Mouse (Mus musculus) embryonic facial prominence, embryonic 13.5 days (tissue): ENCODE data around the gene Gid4. TPM values are rescaled to one million over a fixed set of nuclear protein-coding genes. Genes with fewer than 3 reads are reported as not detected.

Experiments
- ATAC-seq: fragments of 200-750 bp; cut with Nextera tagmentation; 2 replicates; pipeline ENCODE4 v1.8.0; 2017; ENCODE audit warnings: low read depth; ENCODE audit not compliant: insufficient number of reproducible peaks, insufficient read depth, low FRiP score, low TSS enrichment
- H3K27ac ChIP-seq: fragments of 300-500 bp; sonication (generic); 2 replicates; pipeline ENCODE4 v1.5.1; 2015; ENCODE audit warnings: moderate library complexity, mild to moderate bottlenecking, inconsistent platforms
- H3K27me3 ChIP-seq: fragments of 300-500 bp; sonication (generic); 2 replicates; pipeline ENCODE4 v1.6.1; 2015; ENCODE audit warnings: mild to moderate bottlenecking, inconsistent platforms
- H3K36me3 ChIP-seq: fragments of 300-500 bp; sonication (generic); 2 replicates; pipeline ENCODE4 v1.6.1; 2015; ENCODE audit warnings: mild to moderate bottlenecking, inconsistent platforms
- H3K4me1 ChIP-seq: fragments of 300-500 bp; sonication (generic); 2 replicates; pipeline ENCODE4 v1.6.1; 2015; ENCODE audit warnings: inconsistent platforms
- H3K4me2 ChIP-seq: fragments of 300-500 bp; sonication (generic); 2 replicates; pipeline ENCODE4 v1.6.1; 2015; ENCODE audit warnings: moderate library complexity, mild to moderate bottlenecking, inconsistent platforms
- H3K4me3 ChIP-seq: fragments of 300-500 bp; sonication (generic); 2 replicates; pipeline ENCODE4 v1.5.1; 2015; ENCODE audit warnings: mild to moderate bottlenecking, inconsistent platforms
- H3K9ac ChIP-seq: fragments of 300-500 bp; sonication (generic); 2 replicates; pipeline ENCODE4 v1.6.1; 2015; ENCODE audit warnings: mild to moderate bottlenecking, inconsistent platforms
- H3K9me3 ChIP-seq: fragments of 300-500 bp; sonication (generic); 2 replicates; pipeline ENCODE4 v1.6.1; 2016; ENCODE audit warnings: inconsistent platforms
- WGBS: fragments of 180-500 bp; shearing (Covaris S2); methylation state at CpG from one replicate; pipeline ENCODE4 v1.1.7; 2015; ENCODE audit warnings: mixed read lengths; 5-methylcytosine and 5-hydroxymethylcytosine counted together
- polyA plus RNA-seq: library from polyadenylated mRNA; unstranded; fragments of >200 nt; fragmentation: Nextera tagmentation; extraction: Ambion mirVana; gene quantifications from 2 replicates; pipeline ENCODE4 v1.2.1, GENCODE M21; 2015

Gid4 gene
- polyA plus RNA-seq, 1 experiment from 2014 or later: 25.3 TPM

- Histone ChIP-seq H3K27ac (no peak overlapping the region), H3K4me2 (no peak overlapping the region), H3K9ac (no peak overlapping the region), H3K27me3 (no peaks in the 10 kb centered on the region), H3K4me1 (no peaks in the 10 kb centered on the region), H3K4me3 (no peak overlapping the region), H3K36me3 (peaks cover 28% of the 10 kb centered on the region), H3K9me3 (no peaks in the 10 kb centered on the region)
- whole genome bisulfite sequencing: 90% methylated on average over 2 of the region's 2 CpGs
- ATAC-seq: no peak
Measured at GRCm38 (mm10) chr11:60397172-60397571, 19.8 kb upstream of the Gid4 start.

- no peak for ATAC-seq
- Histone ChIP-seq H3K9me3 (no peaks in the 10 kb centered on the region), H3K4me2 (no peak overlapping the region), H3K27me3 (no peaks in the 10 kb centered on the region), H3K27ac (no peak overlapping the region), H3K9ac (no peak overlapping the region), H3K36me3 (peaks cover 79% of the 10 kb centered on the region), H3K4me3 (no peak overlapping the region), H3K4me1 (no peaks in the 10 kb centered on the region)
- WGBS: 97% methylated on average over 1 of the region's 1 CpGs
Measured at GRCm38 (mm10) chr11:60406606-60407005, 10.3 kb upstream of the Gid4 start.

DNA sequence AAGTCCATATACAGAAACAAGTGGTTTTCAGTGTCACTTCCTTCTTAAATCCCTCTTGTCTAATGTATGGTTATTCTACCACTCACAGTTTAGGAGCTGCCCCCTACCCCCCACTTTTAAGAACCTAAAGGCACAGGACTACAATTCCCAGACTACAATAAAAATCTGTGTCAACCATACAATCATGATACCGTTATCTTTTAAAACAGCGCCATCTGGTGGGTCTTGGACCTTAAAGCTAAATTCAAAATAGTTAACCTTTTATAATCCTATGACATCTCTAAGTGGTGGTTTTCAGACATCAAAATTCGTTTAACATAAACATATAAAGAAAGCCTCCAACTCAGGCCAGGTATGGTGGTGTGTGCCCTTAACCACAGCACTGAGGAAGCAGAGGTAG, 4.8 kb upstream of the Gid4 start:
- no peak overlapping the region for H3K4me2 ChIP-seq
- ATAC-seq: no peak
- peaks cover 14% of the 10 kb centered on the region for H3K4me1 ChIP-seq
- peaks cover 25% of the 10 kb centered on the region for H3K36me3 ChIP-seq
- H3K9me3 ChIP-seq: no peaks in the 10 kb centered on the region
- H3K27me3 ChIP-seq: no peaks in the 10 kb centered on the region
- no peak overlapping the region for H3K4me3 ChIP-seq
- H3K9ac ChIP-seq: no peak overlapping the region
- no peak overlapping the region for H3K27ac ChIP-seq
- WGBS: 14% methylated on average over 3 of the region's 3 CpGs

DNA sequence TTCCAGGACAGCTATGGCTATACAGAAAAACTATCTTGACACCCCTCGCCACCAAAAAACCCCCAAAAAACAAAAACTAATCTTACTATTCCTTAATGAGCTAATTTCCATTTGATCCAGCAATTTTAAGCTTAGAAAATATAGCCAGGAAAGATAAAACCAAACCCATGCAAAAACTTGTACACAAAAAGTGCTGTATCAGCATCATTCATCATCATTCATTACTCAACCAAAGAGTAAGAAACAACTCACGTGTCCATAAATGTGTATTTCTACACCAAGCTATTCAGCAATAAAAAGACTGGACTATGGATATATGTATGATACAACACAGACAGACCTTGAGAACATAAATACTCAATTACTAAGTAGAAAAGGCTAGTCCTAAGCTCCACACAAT, 4.0 kb upstream of the Gid4 start:
- Histone ChIP-seq H3K9me3 (no peaks in the 10 kb centered on the region), H3K27me3 (no peaks in the 10 kb centered on the region), H3K36me3 (peaks cover 17% of the 10 kb centered on the region), H3K27ac (no peak overlapping the region), H3K4me3 (no peak overlapping the region), H3K9ac (no peak overlapping the region), H3K4me1 (peaks cover 14% of the 10 kb centered on the region), H3K4me2 (no peak overlapping the region)
- 86% methylated on average over 2 of the region's 2 CpGs for WGBS
- ATAC-seq: no peak

- Histone ChIP-seq H3K9ac (peak overlapping the region; percentile 88), H3K27ac (peak overlapping the region; percentile 88), H3K36me3 (no peaks in the 10 kb centered on the region), H3K4me3 (peak overlapping the region; percentile 93), H3K9me3 (no peaks in the 10 kb centered on the region), H3K4me1 (peaks cover 29% of the 10 kb centered on the region), H3K27me3 (no peaks in the 10 kb centered on the region), H3K4me2 (peak overlapping the region; percentile 86)
- peak; percentile 27; the same call in 1 of the 2 replicates for ATAC-seq
- under 1% methylated on average over 21 of the region's 21 CpGs for WGBS
Measured at GRCm38 (mm10) chr11:60416590-60416962, 369 bp upstream of the Gid4 start.

DNA sequence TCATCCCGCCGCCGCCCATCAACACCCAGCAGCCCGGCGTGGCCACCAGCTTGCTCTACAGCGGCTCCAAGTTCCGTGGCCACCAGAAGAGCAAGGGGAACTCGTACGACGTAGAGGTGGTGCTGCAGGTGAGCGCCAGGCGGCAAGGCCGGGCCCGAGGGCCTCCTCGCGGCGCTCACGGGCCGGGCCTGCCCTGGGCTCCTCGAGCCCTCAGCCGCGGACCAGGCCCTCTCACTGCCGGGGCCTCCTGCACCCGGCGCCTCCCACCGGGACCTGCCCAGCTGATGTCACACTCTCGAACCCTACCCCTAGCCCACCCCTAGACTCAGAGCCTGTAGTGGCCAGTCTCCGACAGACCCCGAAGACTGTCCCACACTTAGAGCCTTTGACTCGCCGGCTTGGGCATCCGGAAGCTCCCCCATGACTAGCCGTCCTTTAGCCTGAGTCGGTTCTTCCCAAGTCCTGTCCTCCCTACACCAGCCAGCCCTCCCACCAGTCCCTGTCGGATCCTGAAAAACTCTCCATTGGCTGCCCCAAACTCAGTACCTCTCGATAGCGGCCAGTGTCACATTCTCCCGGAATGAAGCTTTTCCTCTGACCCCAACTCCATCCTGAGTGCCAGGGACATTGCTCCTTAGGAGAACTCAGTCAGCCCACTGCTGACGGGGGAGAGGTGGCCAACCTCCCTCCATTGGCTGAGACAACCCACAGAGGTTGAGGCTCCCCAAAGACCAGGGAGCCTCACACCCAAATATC, 950 bp downstream of the Gid4 start, which contains the start of gene Atpaf2:
Gene Atpaf2 (minus strand): TSS at position 741 of the 756 bp plus-strand sequence.
- Histone ChIP-seq H3K9me3 (no peaks in the 10 kb centered on the region), H3K4me1 (peaks cover 29% of the 10 kb centered on the region), H3K9ac (peak within 1 kb of the TSS; percentile 95), H3K4me2 (peak within 1 kb of the TSS; percentile 86), H3K36me3 (no peaks in the 10 kb centered on the region), H3K27ac (peak within 1 kb of the TSS; percentile 88), H3K4me3 (peak within 1 kb of the TSS; percentile 93), H3K27me3 (no peaks in the 10 kb centered on the region)
- peak; percentile 40 for ATAC-seq
- under 1% methylated on average over 39 of the region's 39 CpGs for WGBS

DNA sequence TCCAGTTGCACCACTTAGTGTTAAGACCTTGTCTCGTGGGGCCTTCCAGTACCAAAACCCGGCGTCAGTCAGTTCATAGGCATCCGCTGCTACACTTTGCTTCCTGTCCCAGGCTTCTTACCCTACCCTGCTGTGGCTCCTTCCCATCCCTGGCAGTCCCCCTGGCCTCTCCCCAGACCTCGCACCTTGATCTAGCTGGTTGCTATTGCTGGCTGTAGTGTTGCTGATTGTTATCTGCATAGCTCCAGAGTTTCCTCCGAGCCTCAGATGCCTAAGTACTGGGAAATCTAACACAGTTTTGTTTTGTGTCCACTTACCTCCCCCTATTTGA, 1.5 kb downstream of the Gid4 start:
- H3K27me3 ChIP-seq: no peaks in the 10 kb centered on the region
- H3K9me3 ChIP-seq: no peaks in the 10 kb centered on the region
- no peak overlapping the region for H3K27ac ChIP-seq
- WGBS: 19% methylated on average over 6 of the region's 6 CpGs
- peak overlapping the region; percentile 95 for H3K9ac ChIP-seq
- H3K4me3 ChIP-seq: peak overlapping the region; percentile 93
- no peak for ATAC-seq
- peaks cover 29% of the 10 kb centered on the region for H3K4me1 ChIP-seq
- H3K4me2 ChIP-seq: peak overlapping the region; percentile 86
- no peaks in the 10 kb centered on the region for H3K36me3 ChIP-seq

DNA sequence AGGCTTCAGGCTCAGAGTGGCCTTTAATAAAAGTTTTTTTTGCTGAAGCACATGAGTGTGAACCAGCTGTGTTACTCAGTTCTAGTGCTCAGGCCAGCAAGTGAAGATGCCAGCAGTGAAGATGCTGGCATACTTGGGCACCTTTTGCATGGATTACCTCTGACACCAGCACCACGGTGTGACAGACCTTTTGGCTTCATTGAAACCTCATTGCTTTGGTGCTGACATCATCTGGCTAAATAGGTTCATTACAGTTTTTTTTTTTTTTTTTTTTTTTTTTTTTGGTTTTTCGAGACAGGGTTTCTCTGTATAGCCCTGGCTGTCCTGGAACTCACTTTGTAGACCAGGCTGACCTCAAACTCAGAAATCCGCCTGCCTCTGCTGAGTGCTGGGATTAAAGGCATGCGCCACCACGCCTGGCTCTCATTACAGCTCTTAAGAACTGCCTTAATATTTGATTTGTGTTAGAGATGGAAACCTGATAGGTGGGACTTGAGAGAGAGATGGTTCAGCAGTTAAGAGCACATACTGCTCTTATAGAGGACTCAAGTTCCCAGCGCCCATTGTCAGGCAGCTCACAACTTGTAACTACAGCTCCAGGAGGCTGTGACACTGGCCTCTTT, 5.2 kb downstream of the Gid4 start:
- Histone ChIP-seq H3K4me1 (peaks cover 15% of the 10 kb centered on the region), H3K9me3 (no peaks in the 10 kb centered on the region), H3K36me3 (peaks cover 4% of the 10 kb centered on the region), H3K27me3 (no peaks in the 10 kb centered on the region), H3K27ac (no peak overlapping the region), H3K9ac (no peak overlapping the region), H3K4me2 (no peak overlapping the region), H3K4me3 (no peak overlapping the region)
- no peak for ATAC-seq
- WGBS: 57% methylated on average over 6 of the region's 6 CpGs

DNA sequence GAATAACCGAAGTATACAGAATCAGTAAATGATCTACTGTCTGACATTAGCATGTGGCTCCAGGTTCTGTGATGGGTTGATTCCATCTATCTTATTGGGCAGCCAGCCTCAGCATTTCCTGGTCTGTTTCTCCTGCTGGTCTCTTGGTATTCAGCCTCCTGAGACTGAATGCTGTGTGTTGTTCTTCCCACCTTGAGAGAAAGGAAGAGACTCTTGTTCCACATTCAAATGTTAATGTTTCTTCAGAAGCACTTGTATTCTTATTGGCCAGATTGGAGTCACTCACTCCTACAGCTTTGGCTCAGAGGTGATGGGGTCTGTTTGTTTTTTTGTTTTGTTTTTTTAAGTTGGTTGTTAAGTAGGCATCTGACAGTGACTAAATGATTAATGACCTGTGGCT, 6.1 kb downstream of the Gid4 start:
- peaks cover 13% of the 10 kb centered on the region for H3K36me3 ChIP-seq
- H3K9me3 ChIP-seq: no peaks in the 10 kb centered on the region
- H3K4me2 ChIP-seq: no peak overlapping the region
- no peak overlapping the region for H3K27ac ChIP-seq
- H3K4me1 ChIP-seq: peaks cover 15% of the 10 kb centered on the region
- no peak overlapping the region for H3K9ac ChIP-seq
- H3K27me3 ChIP-seq: no peaks in the 10 kb centered on the region
- no peak overlapping the region for H3K4me3 ChIP-seq
- 68% methylated on average over 1 of the region's 1 CpGs for WGBS
- no peak for ATAC-seq

GRCm38 (mm10) chr11:60426417-60426816, 9.5 kb downstream of the Gid4 start:
- Histone ChIP-seq H3K4me1 (no peaks in the 10 kb centered on the region), H3K27me3 (no peaks in the 10 kb centered on the region), H3K27ac (no peak overlapping the region), H3K9me3 (no peaks in the 10 kb centered on the region), H3K36me3 (peaks cover 34% of the 10 kb centered on the region), H3K4me2 (no peak overlapping the region), H3K4me3 (no peak overlapping the region), H3K9ac (no peak overlapping the region)
- no peak for ATAC-seq
- 92% methylated on average over 1 of the region's 1 CpGs for WGBS

- peaks cover 41% of the 10 kb centered on the region for H3K36me3 ChIP-seq
- H3K27me3 ChIP-seq: no peaks in the 10 kb centered on the region
- no peak overlapping the region for H3K4me3 ChIP-seq
- no peak overlapping the region for H3K4me2 ChIP-seq
- H3K27ac ChIP-seq: no peak overlapping the region
- 94% methylated on average over 3 of the region's 3 CpGs for WGBS
- H3K9me3 ChIP-seq: no peaks in the 10 kb centered on the region
- H3K9ac ChIP-seq: no peak overlapping the region
- H3K4me1 ChIP-seq: no peaks in the 10 kb centered on the region
- no peak for ATAC-seq
Measured at GRCm38 (mm10) chr11:60427628-60428027, 10.7 kb downstream of the Gid4 start.

GRCm38 (mm10) chr11:60433501-60433900, 16.6 kb downstream of the Gid4 start:
- H3K36me3 ChIP-seq: peaks cover 75% of the 10 kb centered on the region
- no peaks in the 10 kb centered on the region for H3K4me1 ChIP-seq
- no peaks in the 10 kb centered on the region for H3K9me3 ChIP-seq
- ATAC-seq: no peak
- no peak overlapping the region for H3K27ac ChIP-seq
- H3K4me2 ChIP-seq: no peak overlapping the region
- H3K4me3 ChIP-seq: no peak overlapping the region
- H3K27me3 ChIP-seq: no peaks in the 10 kb centered on the region
- no peak overlapping the region for H3K9ac ChIP-seq
